Mouse (Mus musculus): ENCODE data around the gene Rab3ip. TPM values are rescaled to one million over a fixed set of nuclear protein-coding genes. Genes with fewer than 3 reads are reported as not detected.

Gene Rab3ip
- polyA plus RNA-seq, 1 experiment = 1.0 TPM

DNA sequence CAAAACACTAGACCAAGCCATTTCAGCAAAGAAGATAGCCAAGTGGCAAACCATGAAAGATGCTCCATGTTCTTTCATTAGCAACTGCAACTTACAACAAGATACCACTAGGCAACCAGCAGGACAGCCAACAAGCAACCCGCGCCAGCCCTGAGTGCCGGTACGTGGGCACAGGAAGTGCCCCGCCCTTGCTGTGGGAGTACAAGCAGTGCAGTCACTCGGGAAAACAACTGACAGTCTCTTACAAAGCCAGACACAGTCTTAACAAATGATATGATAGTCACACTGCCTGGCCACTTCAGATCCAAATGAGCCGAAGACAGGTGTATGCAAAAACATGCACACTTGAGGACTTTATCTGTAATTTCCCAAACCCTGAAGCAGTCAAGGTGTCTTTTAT is 20.1 kb downstream of the Rab3ip start:
- Histone ChIP-seq H3K9me3 (ENCODE audit: control insufficient read depth, low read length) (no peaks in the 10 kb centered on the region), H3K36me3 (ENCODE audit: control insufficient read depth) (peaks cover 52% of the 10 kb centered on the region), H3K4me1 (ENCODE audit: control insufficient read depth) (peaks cover 3% of the 10 kb centered on the region; the same call in 1 of the 2 replicates), H3K27me3 (ENCODE audit: control insufficient read depth) (no peaks in the 10 kb centered on the region), H3K4me3 (replicated peaks) (no peak overlapping the region)
- TF ChIP-seq TAL1 (IDR thresholded peaks at IDR 0.05; ENCODE audit: low read length) (no peak), GATA1 (IDR thresholded peaks at IDR 0.05; ENCODE audit: low read length) (no peak)

DNA sequence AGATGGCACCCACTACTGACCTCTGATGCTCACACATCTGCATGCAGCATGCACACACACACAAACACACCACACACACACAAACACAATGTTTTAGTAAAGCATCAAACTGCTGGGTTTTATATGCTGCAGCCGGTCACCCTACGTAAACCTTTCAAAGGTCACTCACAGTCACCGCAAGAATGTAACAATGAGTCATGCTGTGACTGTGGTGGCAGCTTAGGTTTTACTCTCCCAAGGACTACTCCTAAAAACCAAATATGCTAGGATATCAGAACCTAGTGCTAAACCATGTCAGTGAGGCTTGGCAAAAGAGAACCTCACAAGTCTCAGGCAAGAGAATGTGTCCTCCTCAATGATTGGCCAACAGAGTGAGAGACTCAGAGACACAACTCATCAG is 21.7 kb downstream of the Rab3ip start:
- TF ChIP-seq GATA1 (IDR thresholded peaks at IDR 0.05; ENCODE audit: low read length) = no peak
- Histone ChIP-seq H3K36me3 (ENCODE audit: control insufficient read depth) (peaks cover 60% of the 10 kb centered on the region), H3K9me3 (ENCODE audit: control insufficient read depth, low read length) (no peaks in the 10 kb centered on the region)

DNA sequence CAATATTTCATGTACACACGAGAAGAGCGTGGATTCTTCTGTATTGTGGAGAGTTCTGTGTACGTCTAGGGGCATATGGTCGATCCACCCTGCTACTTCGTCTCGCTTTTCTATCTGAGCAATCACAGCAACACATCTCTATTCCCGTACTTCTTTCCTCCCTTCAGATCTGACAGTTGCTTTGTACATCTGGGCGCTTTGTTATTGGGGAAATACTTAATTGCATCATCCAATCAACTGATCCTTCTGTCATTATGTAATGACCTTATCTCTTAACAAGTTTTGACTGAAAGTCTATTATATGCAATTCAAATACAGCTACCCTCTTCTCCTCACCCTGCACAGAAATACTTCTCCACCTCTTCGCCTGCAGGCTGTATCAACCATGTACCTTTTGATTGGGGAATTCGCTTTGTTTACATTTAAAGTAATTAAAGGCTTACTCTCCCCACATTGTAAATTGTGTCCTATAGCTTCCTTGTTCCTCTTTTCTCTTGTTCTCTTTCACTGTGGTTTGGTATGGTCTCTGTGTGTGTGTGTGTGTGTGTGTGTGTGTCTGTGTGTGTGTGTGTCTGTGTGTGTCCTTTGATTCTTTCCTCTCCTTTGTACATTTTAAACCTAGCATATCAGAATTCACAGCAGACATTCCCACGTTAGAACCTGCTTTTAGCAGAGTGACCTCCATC is 24.0 kb downstream of the Rab3ip start:
- TF ChIP-seq TAL1 (IDR thresholded peaks at IDR 0.05; ENCODE audit: low read length) (no peak), GATA1 (IDR thresholded peaks at IDR 0.05; ENCODE audit: low read length) (no peak)
- Histone ChIP-seq H3K4me3 (replicated peaks) (no peak overlapping the region), H3K4me1 (ENCODE audit: control insufficient read depth) (peaks cover 3% of the 10 kb centered on the region; the same call in 1 of the 2 replicates), H3K9me3 (ENCODE audit: control insufficient read depth, low read length) (no peaks in the 10 kb centered on the region), H3K36me3 (ENCODE audit: control insufficient read depth) (peaks cover 60% of the 10 kb centered on the region), H3K27me3 (ENCODE audit: control insufficient read depth) (no peaks in the 10 kb centered on the region)

More for the DNA sequence above, 21.7 kb downstream of the Rab3ip start:
- Histone ChIP-seq H3K4me3 (replicated peaks) (no peak overlapping the region), H3K4me1 (ENCODE audit: control insufficient read depth) (peaks cover 3% of the 10 kb centered on the region; the same call in 1 of the 2 replicates), H3K27me3 (ENCODE audit: control insufficient read depth) (no peaks in the 10 kb centered on the region)

DNA sequence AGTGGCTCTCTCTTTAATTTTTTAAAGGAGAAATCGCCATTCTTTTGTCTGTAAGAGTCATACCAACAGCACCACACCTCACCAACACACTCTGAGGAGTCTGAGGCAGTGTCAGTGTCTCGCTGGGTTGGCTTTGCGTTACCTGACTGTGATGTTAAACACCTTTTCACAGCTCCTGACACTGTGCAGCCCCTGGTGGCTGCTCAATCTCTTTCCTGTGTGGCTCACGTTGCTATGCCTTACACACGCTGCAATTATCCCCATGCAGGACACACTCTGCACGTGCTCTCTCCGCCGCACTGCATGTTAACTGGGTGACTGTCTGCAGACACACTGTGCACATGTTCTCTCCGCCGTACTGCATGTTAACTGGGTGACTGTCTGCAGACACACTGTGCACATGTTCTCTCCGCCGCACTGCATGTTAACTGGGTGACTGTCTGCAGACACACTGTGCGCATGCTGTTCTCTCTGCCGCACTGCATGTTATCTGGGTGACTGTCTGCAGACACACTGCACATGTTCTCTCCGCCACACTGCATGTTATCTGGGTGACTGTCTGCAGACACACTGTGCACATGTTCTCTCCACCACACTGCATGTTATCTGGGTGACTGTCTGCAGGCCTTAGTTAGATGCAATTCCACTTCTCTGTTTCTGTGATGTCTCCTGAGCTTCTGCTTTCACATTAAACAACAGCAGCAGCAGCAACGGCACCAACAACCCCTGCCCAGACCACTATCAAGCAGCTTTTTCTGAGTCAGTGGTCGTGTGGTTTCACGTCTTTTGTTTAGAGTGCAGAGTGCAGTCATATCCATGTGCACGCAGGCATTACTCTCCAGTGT is 26.7 kb downstream of the Rab3ip start:
- H3K4me3 ChIP-seq (replicated peaks) = no peak overlapping the region
- TF ChIP-seq TAL1 (IDR thresholded peaks at IDR 0.05; ENCODE audit: low read length) (no peak), GATA1 (IDR thresholded peaks at IDR 0.05; ENCODE audit: low read length) (no peak)
- no peaks in the 10 kb centered on the region for H3K9me3 ChIP-seq (ENCODE audit: control insufficient read depth, low read length)
- H3K4me1 ChIP-seq (ENCODE audit: control insufficient read depth) = no peaks in the 10 kb centered on the region; the same call in 1 of the 2 replicates
- H3K27me3 ChIP-seq (ENCODE audit: control insufficient read depth) = no peaks in the 10 kb centered on the region
- H3K36me3 ChIP-seq (ENCODE audit: control insufficient read depth) = peaks cover 57% of the 10 kb centered on the region

DNA sequence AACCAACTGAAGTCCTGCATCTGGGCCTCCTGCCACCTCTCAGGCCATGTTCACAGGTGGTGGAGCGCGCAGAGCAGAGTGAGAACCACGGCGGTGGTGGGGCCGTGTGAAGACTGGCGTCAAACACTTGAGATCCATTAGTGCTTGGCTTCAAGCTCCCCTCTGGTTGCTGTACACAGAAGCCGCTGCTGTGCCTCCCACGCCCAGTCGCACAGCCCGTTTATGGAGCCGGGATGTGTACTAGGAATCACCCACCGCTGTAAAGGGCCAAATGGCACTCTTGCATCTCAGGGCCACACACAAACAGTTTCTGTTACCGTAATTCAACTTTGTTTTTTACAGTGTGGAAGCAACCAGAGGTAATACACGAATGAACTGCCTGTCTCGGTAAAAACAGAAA is 28.4 kb downstream of the Rab3ip start:
- H3K4me3 ChIP-seq (replicated peaks) = no peak overlapping the region
- no peaks in the 10 kb centered on the region for H3K9me3 ChIP-seq (ENCODE audit: control insufficient read depth, low read length)
- peaks cover 51% of the 10 kb centered on the region for H3K36me3 ChIP-seq (ENCODE audit: control insufficient read depth)
- no peak for TF ChIP-seq GATA1 (IDR thresholded peaks at IDR 0.05; ENCODE audit: low read length)
- no peak for TF ChIP-seq TAL1 (IDR thresholded peaks at IDR 0.05; ENCODE audit: low read length)
- no peaks in the 10 kb centered on the region for H3K27me3 ChIP-seq (ENCODE audit: control insufficient read depth)
- H3K4me1 ChIP-seq (ENCODE audit: control insufficient read depth) = no peaks in the 10 kb centered on the region; the same call in 1 of the 2 replicates

DNA sequence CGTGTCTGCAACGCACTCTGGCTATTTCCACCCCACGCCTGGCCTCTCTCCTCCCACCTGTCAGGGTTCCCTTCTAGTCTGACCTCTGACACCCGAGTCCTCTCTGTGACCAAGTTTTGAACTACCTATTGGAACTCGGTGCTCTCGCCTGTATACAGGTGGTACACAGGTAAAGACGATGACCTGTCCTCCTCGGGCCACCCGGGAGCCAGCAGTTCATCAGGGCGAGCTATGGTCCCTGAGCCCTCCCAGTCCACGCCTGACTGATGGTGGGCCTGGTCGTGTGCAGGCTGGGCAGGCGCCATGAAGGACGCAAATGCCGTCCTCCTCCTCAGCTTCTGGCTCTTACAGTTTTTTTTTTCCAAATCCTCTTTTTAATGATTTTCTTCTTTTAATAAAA is 29.2 kb downstream of the Rab3ip start:
- H3K27me3 ChIP-seq (ENCODE audit: control insufficient read depth) = no peaks in the 10 kb centered on the region
- H3K4me3 ChIP-seq (replicated peaks) = no peak overlapping the region
- TF ChIP-seq GATA1 (IDR thresholded peaks at IDR 0.05; ENCODE audit: low read length) (no peak), TAL1 (IDR thresholded peaks at IDR 0.05; ENCODE audit: low read length) (no peak)
- no peaks in the 10 kb centered on the region for H3K9me3 ChIP-seq (ENCODE audit: control insufficient read depth, low read length)
- peaks cover 50% of the 10 kb centered on the region for H3K36me3 ChIP-seq (ENCODE audit: control insufficient read depth)
- H3K4me1 ChIP-seq (ENCODE audit: control insufficient read depth) = no peaks in the 10 kb centered on the region; the same call in 1 of the 2 replicates

DNA sequence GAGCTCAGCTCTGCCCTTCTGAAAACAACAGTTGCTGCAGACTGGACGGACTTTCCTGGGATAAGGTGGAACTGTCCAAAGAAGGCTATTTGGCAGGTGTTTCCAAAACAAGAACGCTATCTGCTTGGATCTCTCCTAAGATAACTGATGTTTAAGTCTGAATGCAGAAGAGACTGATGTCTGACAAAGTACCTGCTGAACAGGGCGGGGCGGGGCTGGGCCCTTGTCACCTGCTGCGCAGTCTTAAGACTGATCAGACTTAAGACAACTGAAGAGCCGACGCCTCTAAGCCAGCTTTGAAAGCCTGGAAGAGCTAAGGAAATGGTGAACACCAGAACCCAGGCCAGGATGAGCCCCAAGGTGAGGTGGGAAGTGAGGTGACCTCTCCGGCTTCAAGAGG is 29.9 kb downstream of the Rab3ip start:
- Histone ChIP-seq H3K36me3 (ENCODE audit: control insufficient read depth) (peaks cover 53% of the 10 kb centered on the region), H3K27me3 (ENCODE audit: control insufficient read depth) (no peaks in the 10 kb centered on the region), H3K4me1 (ENCODE audit: control insufficient read depth) (no peaks in the 10 kb centered on the region; the same call in 1 of the 2 replicates), H3K4me3 (replicated peaks) (no peak overlapping the region), H3K9me3 (ENCODE audit: control insufficient read depth, low read length) (no peaks in the 10 kb centered on the region)
- no peak for TF ChIP-seq TAL1 (IDR thresholded peaks at IDR 0.05; ENCODE audit: low read length)
- no peak for TF ChIP-seq GATA1 (IDR thresholded peaks at IDR 0.05; ENCODE audit: low read length)

DNA sequence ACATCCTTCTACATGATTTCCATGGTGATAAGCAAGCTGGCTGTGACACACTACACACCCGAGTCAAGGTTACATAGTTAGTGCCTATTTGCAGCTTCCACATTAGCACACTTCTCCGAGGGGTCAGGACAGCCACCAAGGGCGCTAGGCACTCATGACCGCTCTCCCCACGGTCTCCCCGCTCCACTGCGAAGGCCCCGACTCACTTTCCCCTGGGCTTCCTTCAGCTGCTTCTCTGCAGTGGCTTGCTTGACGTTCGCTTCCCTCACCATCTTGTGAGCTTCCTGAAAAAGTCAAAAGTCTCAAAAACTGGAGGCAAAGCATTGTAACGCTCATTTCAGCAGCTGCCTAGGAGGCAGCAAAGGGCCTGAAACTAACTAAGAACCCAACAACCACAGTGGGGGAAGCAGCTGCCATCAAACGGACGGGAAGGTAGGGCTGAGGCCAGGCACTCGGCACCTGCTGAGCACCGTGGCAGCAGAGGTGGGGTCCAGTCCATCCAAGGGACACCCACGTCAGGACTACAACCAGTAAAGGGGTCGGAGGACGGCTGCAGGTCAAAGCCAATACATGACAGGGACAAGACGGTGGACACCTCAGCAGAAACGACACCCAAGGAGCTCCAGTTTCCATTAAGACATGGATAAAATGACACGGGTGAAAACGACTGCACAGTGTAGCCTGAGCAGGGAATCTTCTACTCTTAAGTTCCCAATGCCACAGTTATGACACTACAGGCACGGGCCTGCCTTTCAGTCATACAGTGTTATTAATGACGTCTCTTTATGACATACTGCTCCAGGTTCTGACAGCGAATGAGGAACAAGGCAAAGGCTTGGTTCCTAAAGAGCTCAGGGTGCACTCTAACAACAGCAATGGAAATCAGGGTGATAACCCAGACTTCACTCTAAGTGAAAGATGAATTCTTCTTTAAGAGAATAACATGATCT is 30.9 kb downstream of the Rab3ip start:
- H3K27me3 ChIP-seq (ENCODE audit: control insufficient read depth) = no peaks in the 10 kb centered on the region
- no peaks in the 10 kb centered on the region for H3K9me3 ChIP-seq (ENCODE audit: control insufficient read depth, low read length)
- TF ChIP-seq GATA1 (IDR thresholded peaks at IDR 0.05; ENCODE audit: low read length) (no peak), TAL1 (IDR thresholded peaks at IDR 0.05; ENCODE audit: low read length) (no peak)
- no peak overlapping the region for H3K4me3 ChIP-seq (replicated peaks)
- H3K36me3 ChIP-seq (ENCODE audit: control insufficient read depth) = peaks cover 53% of the 10 kb centered on the region
- no peaks in the 10 kb centered on the region; the same call in 1 of the 2 replicates for H3K4me1 ChIP-seq (ENCODE audit: control insufficient read depth)

All from erythroblast, embryonic 14.5 days (primary cell).